Mouse (Mus musculus) layer of hippocampus, adult 8-10 months (tissue): ENCODE data around the gene Hs3st3b1. TPM values are rescaled to one million over a fixed set of nuclear protein-coding genes. Genes with fewer than 3 reads are reported as not detected.

Experiments
- DNase-seq, 2 experiments: peaks; one replicate each; pipeline ENCODE4 v3.0.0; 2022; ENCODE audit warnings: low spot score in 2 of 2
- total RNA-seq, 4 experiments: library from RNA; stranded (reverse); gene quantifications; 2 replicates each; pipeline ENCODE4 v1.2.4; 2022

The Hs3st3b1 gene
- total RNA-seq, 4 experiments from 2014 or later: 0.45 to 1.6 (median 0.90) TPM

DNA sequence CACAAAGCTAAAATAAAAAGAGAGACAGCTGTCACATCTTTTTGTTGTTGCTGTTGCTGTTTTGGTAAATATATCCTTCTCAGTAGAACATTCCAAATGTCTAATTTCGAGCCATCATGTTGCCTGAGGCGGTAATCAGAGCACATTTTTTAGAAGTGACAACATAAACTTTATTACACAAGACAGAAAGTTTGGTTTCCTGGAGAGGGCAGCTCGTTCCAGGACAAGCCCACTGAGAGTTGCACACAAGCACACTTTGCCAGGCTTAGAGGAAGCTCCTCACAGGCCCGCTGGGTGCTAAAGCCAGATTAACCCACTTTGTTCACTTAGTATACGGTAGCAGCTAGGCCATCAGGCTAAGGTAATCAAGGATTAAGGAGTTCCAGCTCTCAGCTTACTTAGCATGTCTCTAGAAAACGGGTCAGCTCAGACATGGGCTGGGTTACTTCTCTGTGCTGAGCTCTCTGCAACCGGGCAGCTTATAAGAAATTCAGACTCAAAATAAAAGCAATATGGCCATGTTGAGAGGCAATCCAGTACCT, 30.5 kb downstream of the Hs3st3b1 start:
- DNase-seq: no peak

DNA sequence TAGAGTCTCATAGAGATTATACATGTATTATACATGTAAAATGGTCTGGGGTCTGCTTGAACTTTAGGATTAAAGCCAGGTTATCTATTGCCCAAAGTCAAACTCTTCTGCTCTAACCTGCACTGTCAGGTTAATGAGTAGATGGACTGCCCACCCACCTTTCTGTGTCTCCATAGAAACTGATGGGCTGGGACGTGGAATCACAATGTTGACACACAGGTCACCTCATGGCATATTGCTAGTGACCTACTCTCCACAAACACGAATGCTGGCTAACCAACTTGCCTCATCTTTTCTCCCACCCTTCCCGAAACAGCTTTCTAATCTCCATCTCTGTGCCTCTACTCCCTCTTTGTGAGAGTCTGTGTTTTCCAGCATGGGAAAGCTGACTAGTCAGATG, 38.7 kb downstream of the Hs3st3b1 start:
- DNase-seq: no peak

DNA sequence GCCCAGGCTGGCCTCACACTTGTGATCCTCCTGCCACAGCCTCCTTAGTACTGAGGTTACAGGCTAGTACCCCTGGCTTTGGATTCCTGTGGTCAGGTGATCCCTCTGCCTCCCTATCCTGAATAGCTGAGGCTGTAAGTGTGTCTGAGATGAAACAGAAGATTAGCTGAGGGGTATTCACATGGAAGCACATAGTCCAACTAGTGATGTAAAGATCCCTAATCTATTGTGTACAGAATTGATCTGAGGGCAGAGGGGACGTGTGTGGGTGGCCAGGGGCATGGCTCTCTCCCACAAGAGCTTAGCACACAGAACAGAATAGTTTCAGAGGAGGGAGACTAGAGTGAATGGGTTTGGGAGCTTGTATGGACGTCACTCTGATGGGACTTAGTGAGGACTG, 41.8 kb downstream of the Hs3st3b1 start:
- DNase-seq: no peak

DNA sequence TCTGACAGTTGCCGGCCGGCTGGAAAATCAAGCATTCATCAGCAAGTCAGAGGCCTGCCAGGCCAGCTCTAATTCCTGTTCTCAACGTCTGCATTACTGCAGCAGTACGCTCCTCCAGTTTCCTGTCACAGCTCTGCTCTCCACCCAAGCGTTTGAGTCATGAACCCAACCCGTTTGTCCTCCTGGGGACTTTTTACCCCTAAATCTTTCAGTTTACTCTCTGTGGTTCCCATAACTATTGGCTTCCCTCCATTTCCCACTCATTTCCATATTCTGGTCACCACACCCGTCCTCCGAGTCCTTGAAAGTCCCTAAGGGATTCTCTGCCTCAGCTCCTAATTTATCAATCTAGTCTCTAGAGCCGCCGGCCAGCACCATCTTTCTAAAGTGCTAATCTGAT, 42.8 kb downstream of the Hs3st3b1 start:
- no peak for DNase-seq

DNA sequence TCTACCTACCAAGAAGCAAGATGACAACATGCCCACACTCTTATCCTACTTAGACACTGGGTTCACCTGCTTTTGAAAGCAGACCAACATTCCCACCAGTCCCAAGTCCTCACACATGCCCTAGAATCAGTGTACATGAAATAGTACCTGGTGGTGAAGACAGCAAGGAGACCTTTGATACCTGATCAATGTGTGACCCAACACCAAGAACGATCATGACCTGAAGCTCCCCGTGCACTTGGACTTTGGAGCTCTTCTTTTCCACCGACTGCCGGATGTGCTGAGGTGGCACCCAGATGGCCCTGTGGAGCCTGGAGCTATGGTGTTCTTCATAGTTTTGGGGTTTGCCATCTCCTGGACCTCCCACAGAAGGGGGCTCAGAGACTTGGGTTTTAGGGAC, 43.5 kb downstream of the Hs3st3b1 start:
- DNase-seq: no peak

DNA sequence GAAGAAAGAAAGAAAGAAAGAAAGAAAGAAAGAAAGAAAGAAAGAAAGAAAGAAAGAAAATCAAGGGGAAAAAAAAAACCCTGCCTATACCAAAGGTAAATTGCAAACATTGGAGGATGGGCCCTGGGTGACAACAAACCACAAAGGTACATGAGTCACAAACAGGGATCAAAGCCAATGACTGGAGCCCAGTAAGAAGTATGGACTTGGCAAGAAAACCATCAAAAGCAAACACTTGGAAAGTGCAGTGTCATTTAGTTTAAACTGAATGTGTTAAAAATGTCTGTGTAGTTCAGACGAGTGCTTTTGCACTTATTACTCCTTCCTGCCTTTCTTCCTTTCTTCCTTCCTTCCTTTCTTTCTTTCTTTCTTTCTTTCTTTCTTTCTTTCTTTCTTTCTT, 59.3 kb downstream of the Hs3st3b1 start:
- no peak for DNase-seq

DNA sequence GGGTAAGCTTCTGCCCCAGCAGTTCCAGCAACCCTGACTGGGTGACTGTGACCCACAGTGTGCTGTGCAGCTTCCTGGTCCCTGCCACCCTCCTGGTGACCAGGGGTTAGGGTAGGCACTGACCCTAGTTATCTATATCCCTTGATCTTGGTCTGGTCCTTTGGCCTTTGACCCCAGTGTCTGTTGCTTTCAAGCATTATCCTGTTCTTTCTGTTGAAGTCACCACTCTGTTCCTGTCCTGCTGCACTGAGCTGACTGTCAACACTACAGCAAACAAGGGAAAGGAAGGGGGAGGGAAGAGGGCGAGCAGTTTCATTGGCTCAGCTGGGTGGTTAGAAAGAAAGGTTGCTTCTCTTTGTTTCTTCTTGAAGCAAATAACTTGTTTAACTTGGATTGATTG, 60.1 kb downstream of the Hs3st3b1 start:
- no peak for DNase-seq

DNA sequence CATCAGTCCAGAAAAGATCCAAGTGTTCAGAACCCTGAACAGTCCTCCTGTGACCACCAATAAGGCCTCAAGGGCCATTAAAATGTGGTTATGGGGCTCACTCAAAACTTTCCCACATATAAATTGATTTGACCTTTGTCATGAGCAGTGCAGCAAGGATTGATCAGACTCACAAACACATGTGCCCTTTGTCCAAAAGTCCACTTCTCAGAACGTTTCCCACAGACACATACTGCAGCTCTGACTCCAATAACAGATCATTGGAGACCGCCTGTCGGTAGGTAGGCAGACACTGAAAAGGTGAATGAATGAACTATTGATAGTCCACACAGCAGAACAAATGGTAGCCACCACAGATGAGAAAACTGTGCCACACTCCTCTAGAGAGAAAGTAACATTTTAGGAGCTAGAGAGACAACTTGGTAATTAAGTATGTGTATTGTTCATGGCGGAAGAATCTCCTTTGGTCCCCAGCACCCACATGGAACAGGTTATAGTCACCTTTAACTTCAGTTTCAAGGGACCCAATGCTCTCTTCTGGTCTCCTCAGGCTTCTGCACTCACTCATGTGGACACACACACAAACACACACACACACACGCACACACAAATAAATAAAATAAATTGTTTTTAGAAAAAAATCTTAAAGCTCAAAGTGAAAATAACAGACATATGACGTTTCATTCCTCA, 70.9 kb downstream of the Hs3st3b1 start:
- no peak for DNase-seq

DNA sequence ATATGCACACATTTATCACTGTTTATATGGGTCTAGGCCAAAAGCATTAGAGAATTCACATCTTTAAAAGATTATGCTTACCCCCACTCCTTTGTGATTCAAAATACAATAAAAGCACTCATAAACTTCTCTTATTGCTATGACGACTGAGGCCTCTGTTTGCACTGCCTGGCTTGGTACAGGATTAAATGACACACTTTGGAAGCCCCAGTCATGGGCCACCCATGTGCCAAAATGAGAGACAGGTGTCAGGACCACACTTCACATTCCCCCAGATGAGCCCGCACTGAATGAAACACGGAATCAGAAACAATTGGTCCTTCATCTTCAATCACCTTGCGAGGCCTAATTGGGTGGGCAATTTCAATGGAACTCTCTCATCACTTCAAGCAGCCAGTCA, 71.8 kb downstream of the Hs3st3b1 start:
- DNase-seq: no peak

DNA sequence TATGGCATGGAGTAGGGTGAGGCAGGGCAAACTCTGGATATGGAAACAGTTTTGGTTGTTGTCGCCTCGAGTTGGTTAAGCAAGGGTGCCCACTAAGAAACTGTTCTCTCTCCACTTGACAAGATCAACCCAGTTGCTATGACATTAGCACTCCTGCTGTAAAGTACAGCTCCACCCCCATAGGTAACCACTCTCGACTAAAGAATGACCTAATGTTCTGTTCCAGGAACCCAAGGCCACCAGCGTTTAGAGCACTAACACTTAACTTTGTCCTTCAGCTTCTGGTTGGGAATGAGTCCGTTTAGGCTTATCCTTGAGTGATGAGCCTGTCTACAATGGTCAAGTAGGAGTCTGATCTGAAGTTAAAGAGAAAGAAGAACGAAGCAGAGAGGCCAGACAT, 76.7 kb downstream of the Hs3st3b1 start:
- no peak for DNase-seq

DNA sequence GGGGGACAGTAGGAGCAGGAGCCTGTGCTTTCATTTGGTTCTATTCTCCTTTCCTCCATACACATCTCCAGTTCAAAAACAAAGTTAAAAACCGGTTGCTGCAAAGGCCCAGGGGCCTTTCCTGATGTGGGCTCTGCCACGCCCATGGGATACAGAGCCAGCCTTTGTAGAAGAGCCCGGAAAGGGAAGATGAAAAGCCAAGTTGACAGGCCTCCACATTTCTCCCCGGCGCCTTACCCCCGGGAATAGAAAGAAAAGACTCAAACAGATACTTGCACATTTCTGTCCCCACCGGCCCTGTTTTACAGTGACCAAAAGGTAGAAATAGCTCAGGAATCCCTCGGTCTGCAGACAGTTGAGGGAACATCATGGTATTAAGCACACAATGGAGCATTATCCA, 77.4 kb downstream of the Hs3st3b1 start:
- DNase-seq: no peak

DNA sequence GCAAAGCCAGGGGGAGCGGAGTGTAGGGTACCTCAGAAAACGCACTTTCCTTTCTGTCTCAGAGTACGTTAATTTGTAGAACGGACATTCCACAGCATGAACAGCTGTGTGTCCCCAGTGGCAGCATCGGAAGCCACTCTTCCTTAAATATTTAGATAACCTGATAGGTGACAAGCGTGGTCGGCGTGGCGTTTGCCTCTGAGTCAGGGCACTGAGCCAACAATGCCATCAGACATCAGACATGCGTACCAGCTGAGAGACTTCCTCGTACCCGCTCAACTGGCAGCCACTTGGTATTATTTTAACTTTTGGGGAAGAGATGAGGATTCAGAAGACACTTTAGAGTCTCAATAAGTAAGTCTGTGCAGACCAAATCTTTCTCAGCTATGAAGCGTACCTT, 84.6 kb downstream of the Hs3st3b1 start:
- DNase-seq: no peak

Other genes starting within 250 kb of the Hs3st3b1 start
- 10 to 100 TPM; 21.0 to 25.0 (median 23.3) TPM for gene Cox10, start 157.2 kb upstream of the Hs3st3b1 start, total RNA-seq